Mouse (Mus musculus) midbrain, embryonic 11.5 days (tissue): ENCODE results near the gene Pcif1. TPM values are rescaled to one million over a fixed set of nuclear protein-coding genes. Genes with fewer than 3 reads are reported as not detected.
A peak's percentile ranks its signal among the peaks of the same experiment; 100 is the strongest.
"Not testable (repeated sequence)": the region's sequence is repeated elsewhere in the genome, so short reads cannot be mapped to it uniquely, and the experiment has no call there.

Experiments
- ATAC-seq: fragments of 200-750 bp; cut with Nextera tagmentation; 2 replicates; pipeline ENCODE4 v1.8.0; 2017; ENCODE audit warnings: moderate TSS enrichment, moderate library complexity; ENCODE audit not compliant: low FRiP score
- DNase-seq: peaks from one replicate; pipeline ENCODE4 v3.0.0; 2015; ENCODE audit warnings: low spot score; ENCODE audit errors: missing footprints
- H3K27ac ChIP-seq: fragments of 300-500 bp; sonication (generic); 2 replicates; pipeline ENCODE4 v1.5.1; 2014; ENCODE audit warnings: low read depth, low read length
- H3K27me3 ChIP-seq: fragments of 300-500 bp; sonication (generic); 2 replicates; pipeline ENCODE4 v1.6.1; 2014; ENCODE audit warnings: mild to moderate bottlenecking, low read length, moderate library complexity, mixed read lengths; ENCODE audit not compliant: control insufficient read depth, insufficient read depth
- H3K36me3 ChIP-seq: fragments of 300-500 bp; sonication (generic); 2 replicates; pipeline ENCODE4 v1.6.1; 2014; ENCODE audit warnings: mild to moderate bottlenecking, low read length, moderate library complexity, mixed read lengths; ENCODE audit not compliant: control insufficient read depth, insufficient read depth
- H3K4me1 ChIP-seq: fragments of 300-500 bp; sonication (generic); 2 replicates; pipeline ENCODE4 v1.6.1; 2014; ENCODE audit warnings: low read length; ENCODE audit not compliant: control insufficient read depth, insufficient read depth
- H3K4me2 ChIP-seq: fragments of 300-500 bp; sonication (generic); 2 replicates; pipeline ENCODE4 v1.6.1; 2014; ENCODE audit warnings: mild to moderate bottlenecking, moderate library complexity
- H3K4me3 ChIP-seq: fragments of 300-500 bp; sonication (generic); 2 replicates; pipeline ENCODE4 v1.5.1; 2014; ENCODE audit warnings: low read depth, low read length
- H3K9ac ChIP-seq: fragments of 300-500 bp; sonication (generic); 2 replicates; pipeline ENCODE4 v1.6.1; 2014; ENCODE audit warnings: low read length
- H3K9me3 ChIP-seq: fragments of 300-500 bp; sonication (generic); 2 replicates; pipeline ENCODE4 v1.6.1; 2016; ENCODE audit warnings: low read length; ENCODE audit not compliant: control insufficient read depth
- WGBS: fragments of 180-500 bp; shearing (Covaris S2); extraction: QIAGEN DNeasy Blood & Tissue Kit; methylation state at CpG from one replicate; pipeline ENCODE4 v1.1.7; 2014; 5-methylcytosine and 5-hydroxymethylcytosine counted together
- polyA plus RNA-seq: library from polyadenylated mRNA; unstranded; fragments of >200 nt; fragmentation: Nextera tagmentation; extraction: Ambion mirVana; gene quantifications from 2 replicates; pipeline ENCODE4 v1.2.1, GENCODE M21; 2014

Gene Pcif1
- polyA plus RNA-seq, 1 experiment from 2014 or later, result 65.7 TPM

DNA sequence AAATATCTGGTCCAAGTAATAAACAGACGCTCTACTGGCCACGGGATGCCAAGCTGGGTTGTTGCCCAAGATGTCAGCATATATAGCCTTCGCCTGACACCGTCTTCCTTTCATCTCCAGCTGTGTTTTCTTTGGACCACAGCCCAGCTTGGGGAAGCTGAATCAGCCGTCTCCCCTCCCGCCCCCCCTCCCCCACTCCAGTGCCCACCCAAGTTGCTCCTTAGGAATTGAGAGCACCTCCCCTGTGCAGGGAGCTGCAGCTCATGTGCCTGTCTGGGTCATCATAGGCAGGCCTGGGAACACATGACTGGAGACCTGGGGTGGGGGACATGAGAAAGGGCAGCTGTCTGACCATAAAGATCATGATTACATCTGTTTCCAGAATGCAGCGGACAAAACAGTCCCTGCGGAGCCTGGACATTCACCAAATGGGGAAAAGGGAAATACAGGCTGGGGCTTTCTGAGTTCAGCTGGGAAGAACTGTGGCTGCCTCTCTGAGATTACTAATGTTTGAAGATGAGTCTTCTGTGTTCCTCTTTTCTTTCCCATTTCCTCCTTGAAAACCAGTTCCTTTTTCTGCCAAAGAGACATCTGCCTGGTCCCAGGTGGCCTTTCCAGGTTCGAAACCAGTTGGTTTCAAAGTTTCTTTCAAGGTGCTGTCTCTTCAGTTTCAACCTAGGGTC is 16.8 kb upstream of the Pcif1 start:
- Histone ChIP-seq H3K4me3 (no peak overlapping the region), H3K4me2 (no peak overlapping the region), H3K9me3 (no peaks in the 10 kb centered on the region), H3K4me1 (peaks cover 7% of the 10 kb centered on the region), H3K36me3 (no peaks in the 10 kb centered on the region), H3K27me3 (no peaks in the 10 kb centered on the region; the same call in 1 of the 2 replicates), H3K27ac (no peak overlapping the region), H3K9ac (no peak overlapping the region)
- DNase-seq (no peak), ATAC-seq (no peak)
- 65% methylated on average over 9 of the region's 9 CpGs for WGBS

DNA sequence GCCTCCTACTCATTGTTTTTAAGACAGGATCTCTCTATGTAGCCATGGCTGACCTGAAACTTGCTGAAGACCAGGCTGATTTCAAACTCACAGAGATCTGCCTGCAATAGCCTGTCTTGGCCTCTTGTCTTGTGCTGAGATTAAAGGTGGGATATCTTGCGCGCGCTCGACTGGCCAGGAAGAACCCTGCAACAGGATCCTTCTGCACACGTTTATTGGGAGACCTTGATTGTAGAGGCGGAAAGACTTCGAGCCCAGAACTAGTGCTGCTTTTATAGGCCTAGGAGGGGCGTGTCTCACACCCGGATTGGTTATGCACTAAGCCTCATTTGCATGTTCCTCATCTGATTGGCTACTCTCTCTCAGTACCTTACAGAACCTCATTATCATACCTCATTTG is 15.7 kb upstream of the Pcif1 start:
- H3K4me2 ChIP-seq, H3K36me3 ChIP-seq, H3K4me1 ChIP-seq, H3K9ac ChIP-seq, H3K9me3 ChIP-seq, H3K27me3 ChIP-seq, ATAC-seq, H3K4me3 ChIP-seq, H3K27ac ChIP-seq, DNase-seq: not testable (repeated sequence)
- WGBS, result 94% methylated on average over 7 of the region's 9 CpGs

DNA sequence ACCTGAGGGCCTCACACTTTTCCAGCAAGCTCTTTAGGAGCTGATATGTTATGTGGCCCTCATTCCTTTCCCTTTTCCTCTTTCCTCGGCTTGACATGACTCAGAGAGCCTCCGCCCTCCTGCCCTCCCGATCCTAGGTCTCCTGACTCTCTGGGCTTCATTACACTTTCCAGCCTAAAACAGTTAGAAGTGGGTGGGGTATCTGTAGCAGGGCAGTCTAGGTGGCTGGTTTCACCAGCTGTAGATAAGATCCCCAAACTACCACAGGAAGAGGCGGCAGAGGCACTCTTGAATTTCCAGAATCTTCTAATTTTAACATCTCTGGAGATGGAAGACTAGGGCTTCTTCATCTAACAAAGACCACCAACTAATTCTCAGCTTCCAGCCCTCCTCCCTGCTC is 14.5 kb upstream of the Pcif1 start:
- ATAC-seq (no peak), DNase-seq (no peak)
- Histone ChIP-seq H3K9ac (no peak overlapping the region), H3K4me3 (no peak overlapping the region), H3K4me2 (no peak overlapping the region), H3K27ac (no peak overlapping the region), H3K27me3 (no peaks in the 10 kb centered on the region), H3K4me1 (no peaks in the 10 kb centered on the region), H3K9me3 (peaks cover 4% of the 10 kb centered on the region), H3K36me3 (no peaks in the 10 kb centered on the region)
- WGBS, result 81% methylated on average over 4 of the region's 4 CpGs

DNA sequence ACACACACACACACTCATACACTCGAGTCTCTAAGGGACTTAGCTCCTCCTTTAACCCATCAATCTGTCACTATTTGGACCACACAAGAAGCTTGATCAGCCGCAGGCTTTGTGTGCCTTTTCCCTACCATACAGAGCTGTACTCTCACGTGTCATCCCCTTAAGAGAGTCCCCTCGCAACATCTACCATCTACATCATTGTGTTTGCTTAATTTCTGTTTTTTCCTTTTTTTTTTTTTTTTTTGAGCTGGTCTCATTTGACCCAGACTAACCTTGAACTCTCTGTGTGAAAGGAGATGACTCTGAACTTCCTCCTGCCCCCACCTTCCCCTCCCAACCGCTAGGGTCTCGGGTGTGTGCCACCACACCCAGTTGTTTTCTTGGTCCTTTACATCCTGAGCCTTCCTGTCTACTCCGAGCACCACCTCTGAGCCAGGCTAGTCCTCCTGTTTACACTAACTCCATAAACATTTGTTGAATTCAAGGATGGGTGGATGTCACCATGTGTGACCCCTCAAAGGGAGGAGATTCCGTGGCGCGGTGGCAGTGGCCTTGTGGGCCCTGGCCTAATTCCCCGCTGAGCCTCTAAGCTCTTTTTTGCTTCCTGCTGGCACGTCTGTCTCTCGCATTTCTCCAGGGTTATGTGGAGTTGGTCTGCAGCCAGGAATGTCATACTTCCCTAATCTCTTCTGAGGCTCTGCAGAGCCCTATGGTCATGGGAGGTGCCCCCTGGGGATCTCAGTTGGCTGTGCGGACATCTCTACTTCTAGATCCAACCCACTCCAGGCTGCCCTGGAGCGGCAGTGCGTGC is 12.2 kb upstream of the Pcif1 start:
- peak; percentile 38; the same call in 1 of the 2 replicates for ATAC-seq
- 71% methylated on average over 16 of the region's 16 CpGs for WGBS
- no peak for DNase-seq

DNA sequence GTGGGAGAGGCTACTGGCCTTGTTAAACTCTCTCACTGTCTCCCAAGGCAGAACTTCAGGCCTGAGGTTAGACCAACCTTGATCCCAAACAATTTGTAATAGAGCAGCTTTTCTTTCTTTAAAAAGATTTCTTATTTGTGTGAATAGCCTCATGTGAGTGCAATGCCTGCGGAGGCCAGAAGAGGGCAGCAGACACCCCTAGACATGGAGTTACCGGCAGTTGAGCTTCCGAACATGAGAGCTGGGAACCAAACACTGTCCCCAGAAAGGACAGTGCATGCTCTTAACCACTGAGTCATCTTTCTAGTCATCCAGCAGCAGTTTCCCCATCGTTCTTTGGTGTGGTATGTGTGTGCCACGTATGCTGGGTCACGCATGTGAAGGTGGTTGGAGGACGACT is 11.5 kb upstream of the Pcif1 start:
- H3K4me2 ChIP-seq, result no peak overlapping the region
- peaks cover 4% of the 10 kb centered on the region for H3K9me3 ChIP-seq
- WGBS, result 93% methylated on average over 7 of the region's 7 CpGs
- no peaks in the 10 kb centered on the region for H3K36me3 ChIP-seq
- no peak for ATAC-seq
- H3K4me3 ChIP-seq, result no peak overlapping the region
- DNase-seq, result no peak
- no peaks in the 10 kb centered on the region for H3K4me1 ChIP-seq
- no peak overlapping the region for H3K9ac ChIP-seq
- H3K27ac ChIP-seq, result no peak overlapping the region
- H3K27me3 ChIP-seq, result no peaks in the 10 kb centered on the region

More for the DNA sequence above, 12.2 kb upstream of the Pcif1 start:
- H3K36me3 ChIP-seq, result no peaks in the 10 kb centered on the region
- H3K27ac ChIP-seq, result no peak overlapping the region
- no peaks in the 10 kb centered on the region for H3K4me1 ChIP-seq
- peaks cover 4% of the 10 kb centered on the region for H3K9me3 ChIP-seq
- H3K27me3 ChIP-seq, result no peaks in the 10 kb centered on the region
- H3K4me2 ChIP-seq, result no peak overlapping the region
- no peak overlapping the region for H3K9ac ChIP-seq
- H3K4me3 ChIP-seq, result no peak overlapping the region

DNA sequence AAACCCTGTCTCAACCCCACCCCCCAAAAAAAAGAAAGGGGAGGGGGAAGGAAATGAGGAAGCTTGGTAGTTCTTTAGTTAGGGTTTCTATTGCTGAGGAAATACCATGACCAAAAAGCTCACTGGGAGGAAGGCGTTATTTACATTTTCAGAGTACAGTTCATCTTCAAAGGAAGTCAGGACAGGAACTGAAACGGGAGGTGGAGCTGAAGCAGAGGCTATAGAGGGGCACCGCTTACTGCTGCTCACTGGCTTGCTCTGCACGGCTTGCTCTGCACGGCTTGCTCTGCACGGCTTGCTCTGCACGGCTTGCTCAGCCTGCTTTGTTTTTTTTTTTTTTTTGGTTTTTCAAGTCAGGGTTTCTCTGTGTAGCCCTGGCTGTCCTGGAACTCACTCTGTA is 10.6 kb upstream of the Pcif1 start:
- H3K4me3 ChIP-seq, result no peak overlapping the region
- no peaks in the 10 kb centered on the region for H3K36me3 ChIP-seq
- H3K9me3 ChIP-seq, result peaks cover 4% of the 10 kb centered on the region
- no peaks in the 10 kb centered on the region for H3K27me3 ChIP-seq
- WGBS, result 81% methylated on average over 7 of the region's 7 CpGs
- ATAC-seq (no peak), DNase-seq (no peak)
- H3K9ac ChIP-seq, result no peak overlapping the region
- no peak overlapping the region for H3K27ac ChIP-seq
- no peaks in the 10 kb centered on the region for H3K4me1 ChIP-seq
- H3K4me2 ChIP-seq, result no peak overlapping the region

DNA sequence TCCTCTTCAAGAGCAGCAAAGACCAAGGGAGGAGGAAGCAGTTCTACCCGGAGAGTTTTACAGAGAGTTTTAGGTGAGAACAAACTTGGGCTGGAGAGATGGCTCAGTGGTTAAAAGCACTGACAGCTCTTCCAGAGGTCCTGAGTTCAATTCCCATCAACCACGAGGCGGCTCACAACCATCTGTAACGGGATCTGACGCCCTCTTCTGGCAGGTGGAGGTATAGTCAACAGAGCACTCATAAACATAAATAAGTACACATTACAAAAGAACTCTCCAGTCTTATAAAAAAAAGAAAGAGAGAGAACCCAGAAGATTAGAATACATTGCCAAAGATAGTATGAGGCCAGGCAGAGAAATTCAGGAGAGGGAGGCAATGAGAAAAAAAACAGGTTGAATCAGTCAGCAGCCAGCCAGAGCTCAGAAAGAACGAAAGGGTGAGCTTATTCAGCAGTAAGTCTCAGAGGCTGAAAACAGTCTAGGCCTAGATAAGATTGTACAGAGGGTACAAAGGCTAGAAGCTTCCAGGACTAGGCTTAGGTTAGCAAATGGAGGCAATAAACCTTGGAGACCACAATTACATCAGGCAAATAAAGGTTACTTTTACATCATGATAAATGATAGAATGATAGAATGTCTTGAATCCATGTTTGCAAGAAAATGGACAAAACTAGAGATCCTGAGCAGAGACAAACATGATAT is 7.4 kb upstream of the Pcif1 start:
- Histone ChIP-seq H3K9me3 (peaks cover 4% of the 10 kb centered on the region), H3K4me2 (no peak overlapping the region), H3K27ac (no peak overlapping the region), H3K27me3 (no peaks in the 10 kb centered on the region), H3K4me1 (no peaks in the 10 kb centered on the region), H3K4me3 (no peak overlapping the region), H3K36me3 (no peaks in the 10 kb centered on the region), H3K9ac (no peak overlapping the region)
- 54% methylated on average over 6 of the region's 6 CpGs for WGBS
- DNase-seq, result no peak
- no peak for ATAC-seq

DNA sequence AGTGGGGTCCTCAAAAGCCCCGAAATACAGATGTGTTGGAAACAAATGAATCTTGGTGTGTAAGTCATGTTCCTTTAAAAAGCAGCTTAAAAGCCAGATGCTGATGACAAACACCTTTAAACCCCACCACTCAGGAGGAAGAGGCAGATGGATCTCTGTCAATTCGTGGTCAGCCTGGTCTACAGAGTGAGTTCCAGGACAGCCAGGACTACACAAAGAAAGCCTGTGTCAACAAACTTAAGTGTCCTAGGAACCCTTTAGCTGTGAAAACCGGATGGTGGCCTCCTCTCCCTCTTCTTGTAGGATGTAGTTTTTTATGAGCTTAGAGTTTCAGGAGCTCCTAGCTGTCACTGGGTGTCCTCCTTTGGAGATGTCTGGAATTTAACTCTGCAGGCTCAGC is 5.5 kb upstream of the Pcif1 start:
- Histone ChIP-seq H3K4me2 (no peak overlapping the region), H3K9me3 (no peaks in the 10 kb centered on the region), H3K4me1 (peaks cover 4% of the 10 kb centered on the region; the same call in 1 of the 2 replicates), H3K9ac (no peak overlapping the region), H3K4me3 (no peak overlapping the region), H3K36me3 (no peaks in the 10 kb centered on the region), H3K27ac (no peak overlapping the region), H3K27me3 (no peaks in the 10 kb centered on the region)
- WGBS, result 78% methylated on average over 3 of the region's 3 CpGs
- no peak for ATAC-seq
- DNase-seq, result no peak

DNA sequence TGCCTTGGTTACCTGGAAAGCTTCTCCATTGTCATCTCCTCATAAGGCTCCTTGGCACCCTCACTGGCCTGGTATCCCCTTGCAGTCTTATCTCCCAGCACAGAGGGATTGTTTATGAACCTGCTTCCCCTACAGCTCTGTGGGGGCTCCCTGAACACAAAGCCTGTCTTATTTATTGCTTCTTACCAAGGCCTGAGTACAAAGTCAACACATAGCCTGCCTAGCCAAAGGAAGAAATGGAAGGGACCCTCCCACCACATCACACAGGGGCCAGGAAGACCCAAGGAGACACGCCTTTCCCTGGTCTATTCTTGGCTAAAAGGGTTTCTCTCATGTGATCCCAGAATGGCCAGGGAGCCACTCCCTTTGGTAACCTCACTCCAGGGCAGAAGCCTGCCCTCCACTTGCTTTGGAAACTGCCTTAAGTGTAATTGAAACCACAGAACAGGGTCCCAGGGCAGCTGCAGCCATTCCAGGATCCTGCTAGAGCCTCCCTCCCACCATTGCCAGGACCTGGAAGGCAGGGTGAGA is 4.8 kb upstream of the Pcif1 start:
- Histone ChIP-seq H3K4me2 (no peak overlapping the region), H3K27me3 (no peaks in the 10 kb centered on the region), H3K4me1 (peaks cover 4% of the 10 kb centered on the region; the same call in 1 of the 2 replicates), H3K36me3 (no peaks in the 10 kb centered on the region), H3K9me3 (no peaks in the 10 kb centered on the region), H3K4me3 (no peak overlapping the region), H3K27ac (no peak overlapping the region), H3K9ac (no peak overlapping the region)
- DNase-seq, result no peak
- no peak for ATAC-seq
- 38% methylated on average over 1 of the region's 1 CpGs for WGBS
